Mouse (Mus musculus): ENCODE measurements around the gene Pheta2. TPM values are rescaled to one million over a fixed set of nuclear protein-coding genes. Genes with fewer than 3 reads are reported as not detected.

Pheta2 gene
- polyA plus RNA-seq, 1 experiment, result 0.02 TPM

DNA sequence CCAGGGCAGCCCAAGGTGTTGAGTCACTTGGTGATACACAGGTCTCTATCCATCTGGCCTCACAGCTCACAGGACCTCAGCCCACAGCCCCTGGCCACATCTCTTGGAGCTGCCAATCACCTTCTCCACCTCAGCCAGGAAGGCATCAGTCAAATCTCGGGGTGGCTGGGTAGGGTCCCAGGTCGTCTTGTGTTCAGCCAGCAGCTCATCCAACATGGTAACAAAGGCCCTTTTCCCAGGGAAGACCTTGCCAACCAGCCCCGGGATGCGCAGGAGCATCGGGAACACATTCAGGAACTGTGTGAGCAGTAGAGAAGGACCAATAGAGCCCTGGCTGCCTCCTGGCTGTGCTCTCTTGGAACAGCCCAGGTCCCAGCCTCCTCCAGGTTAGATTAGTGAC is 34.2 kb downstream of the Pheta2 start:
- H3K79me2 ChIP-seq (ENCODE audit: control insufficient read depth, insufficient read depth), result no peaks in the 10 kb centered on the region
- H3K27me3 ChIP-seq (ENCODE audit: control insufficient read depth, insufficient read depth, insufficient read length), result peaks cover 13% of the 10 kb centered on the region
- no peaks in the 10 kb centered on the region for H3K79me3 ChIP-seq (ENCODE audit: low read depth)
- no peak overlapping the region for H3ac ChIP-seq (ENCODE audit: control insufficient read depth, insufficient read length, low read depth)
- H3K36me3 ChIP-seq (ENCODE audit: control insufficient read depth, insufficient read depth), result no peaks in the 10 kb centered on the region
- TF ChIP-seq MYOD1 (IDR thresholded peaks at IDR 0.05; ENCODE audit: control insufficient read depth, insufficient read length, low read depth) (no peak), MAX (IDR thresholded peaks at IDR 0.05) (no peak), MYOG (IDR thresholded peaks at IDR 0.05; ENCODE audit: control insufficient read depth, extremely low read depth, insufficient read length) (no peak), USF1 (IDR thresholded peaks at IDR 0.05; ENCODE audit: low read depth) (no peak), CEBPB (IDR thresholded peaks at IDR 0.05; ENCODE audit: low read depth) (no peak), CTCF (IDR thresholded peaks at IDR 0.05; ENCODE audit: control insufficient read depth, insufficient read depth, insufficient read length) (no peak), FOSL1 (IDR thresholded peaks at IDR 0.05; ENCODE audit: insufficient read depth, low read length, poor library complexity, severe bottlenecking) (no peak)
- H3K4me3 ChIP-seq (ENCODE audit: insufficient read depth, poor library complexity, severe bottlenecking), result no peak overlapping the region

DNA sequence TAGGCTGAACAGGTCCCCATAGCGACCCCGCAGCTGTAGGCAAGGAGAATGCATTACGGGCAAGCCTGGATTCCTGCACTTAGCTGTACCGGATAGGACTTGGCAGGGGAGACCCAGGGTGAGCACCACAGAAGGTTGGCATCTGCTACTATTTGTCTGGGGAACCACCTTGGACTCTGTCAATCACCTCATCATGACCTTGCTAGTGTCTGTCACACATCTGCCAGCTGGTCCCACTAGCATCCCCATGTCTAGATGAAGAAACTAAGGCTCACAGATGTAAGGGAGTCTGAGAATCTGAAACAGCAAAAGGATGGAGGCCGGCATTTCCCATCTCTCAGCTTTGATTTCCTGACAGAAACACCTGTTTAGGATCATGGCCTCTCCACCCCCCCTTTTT is 35.7 kb downstream of the Pheta2 start:
- no peak overlapping the region for H3ac ChIP-seq (ENCODE audit: control insufficient read depth, insufficient read length, low read depth)
- peaks cover 13% of the 10 kb centered on the region for H3K27me3 ChIP-seq (ENCODE audit: control insufficient read depth, insufficient read depth, insufficient read length)
- H3K4me3 ChIP-seq (ENCODE audit: insufficient read depth, poor library complexity, severe bottlenecking), result no peak overlapping the region
- TF ChIP-seq MAX (IDR thresholded peaks at IDR 0.05) (no peak), USF1 (IDR thresholded peaks at IDR 0.05; ENCODE audit: low read depth) (no peak), CEBPB (IDR thresholded peaks at IDR 0.05; ENCODE audit: low read depth) (no peak), MYOG (IDR thresholded peaks at IDR 0.05; ENCODE audit: control insufficient read depth, extremely low read depth, insufficient read length) (no peak), FOSL1 (IDR thresholded peaks at IDR 0.05; ENCODE audit: insufficient read depth, low read length, poor library complexity, severe bottlenecking) (no peak), MYOD1 (IDR thresholded peaks at IDR 0.05; ENCODE audit: control insufficient read depth, insufficient read length, low read depth) (no peak), CTCF (IDR thresholded peaks at IDR 0.05; ENCODE audit: control insufficient read depth, insufficient read depth, insufficient read length) (no peak)
- no peaks in the 10 kb centered on the region for H3K79me3 ChIP-seq (ENCODE audit: low read depth)
- no peaks in the 10 kb centered on the region for H3K79me2 ChIP-seq (ENCODE audit: control insufficient read depth, insufficient read depth)
- H3K36me3 ChIP-seq (ENCODE audit: control insufficient read depth, insufficient read depth), result no peaks in the 10 kb centered on the region

DNA sequence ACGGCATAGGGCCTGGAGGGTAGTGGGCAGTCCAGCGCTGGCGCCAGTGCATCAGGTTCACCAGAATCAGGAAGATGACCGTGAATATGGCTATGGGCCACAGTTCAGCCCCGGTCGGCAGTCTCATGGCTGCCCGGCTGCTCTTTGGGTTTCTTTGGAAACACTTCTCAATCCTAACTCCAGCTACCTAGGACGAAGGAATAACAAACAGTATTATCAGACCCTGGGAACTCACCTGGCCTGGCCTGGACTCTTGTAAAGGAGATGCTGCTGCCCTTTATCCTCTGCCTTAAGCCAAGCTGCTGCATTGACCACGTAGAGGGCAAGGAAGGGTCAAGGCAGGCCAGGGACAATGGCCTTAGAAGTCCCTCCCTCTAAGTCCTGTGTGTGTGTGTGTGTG is 37.1 kb downstream of the Pheta2 start:
- no peaks in the 10 kb centered on the region for H3K36me3 ChIP-seq (ENCODE audit: control insufficient read depth, insufficient read depth)
- peaks cover 13% of the 10 kb centered on the region for H3K27me3 ChIP-seq (ENCODE audit: control insufficient read depth, insufficient read depth, insufficient read length)
- no peak for TF ChIP-seq CTCF (IDR thresholded peaks at IDR 0.05; ENCODE audit: control insufficient read depth, insufficient read depth, insufficient read length)
- no peak for TF ChIP-seq CEBPB (IDR thresholded peaks at IDR 0.05; ENCODE audit: low read depth)
- no peak for TF ChIP-seq MAX (IDR thresholded peaks at IDR 0.05)
- TF ChIP-seq FOSL1 (IDR thresholded peaks at IDR 0.05; ENCODE audit: insufficient read depth, low read length, poor library complexity, severe bottlenecking), result no peak
- no peak for TF ChIP-seq MYOD1 (IDR thresholded peaks at IDR 0.05; ENCODE audit: control insufficient read depth, insufficient read length, low read depth)
- no peak overlapping the region for H3ac ChIP-seq (ENCODE audit: control insufficient read depth, insufficient read length, low read depth)
- H3K79me2 ChIP-seq (ENCODE audit: control insufficient read depth, insufficient read depth), result no peaks in the 10 kb centered on the region
- H3K4me3 ChIP-seq (ENCODE audit: insufficient read depth, poor library complexity, severe bottlenecking), result no peak overlapping the region
- no peaks in the 10 kb centered on the region for H3K79me3 ChIP-seq (ENCODE audit: low read depth)

DNA sequence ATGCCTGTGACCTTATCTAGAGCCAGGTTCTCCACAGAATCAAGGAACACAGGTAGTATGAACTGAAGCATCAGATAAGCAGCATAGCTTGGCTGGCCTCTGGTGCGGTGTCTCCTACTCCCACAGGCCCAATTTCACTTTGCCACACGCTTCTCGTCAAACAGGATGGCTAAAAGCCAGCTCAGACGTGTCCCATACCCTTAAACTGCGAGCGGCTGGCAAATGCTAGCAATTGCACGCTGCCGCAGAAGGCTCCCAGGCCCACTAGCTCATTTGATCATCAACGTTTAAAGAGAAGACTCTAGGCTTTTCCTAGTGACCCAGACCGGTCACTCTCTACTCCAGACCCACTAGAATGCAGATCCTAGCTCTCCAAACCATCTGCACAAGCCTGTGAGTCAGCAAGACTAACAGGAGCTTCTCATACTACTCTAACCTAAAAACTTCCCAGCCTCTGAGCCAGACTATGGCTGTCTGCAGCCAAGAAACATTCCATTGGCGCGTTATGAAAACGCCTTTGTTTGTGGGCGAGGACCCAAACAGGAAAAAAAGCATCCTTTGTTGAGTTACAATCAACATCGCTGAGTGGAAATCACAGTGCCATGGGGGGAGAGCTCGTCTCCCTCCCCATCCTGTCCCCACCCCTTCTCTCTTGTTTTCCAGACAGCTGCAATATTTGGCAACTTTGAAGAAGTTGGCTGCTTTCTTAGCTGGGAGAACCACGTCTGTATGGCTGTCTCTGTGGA is 37.8 kb downstream of the Pheta2 start:
- Histone ChIP-seq H3K79me2 (ENCODE audit: control insufficient read depth, insufficient read depth) (no peaks in the 10 kb centered on the region), H3ac (ENCODE audit: control insufficient read depth, insufficient read length, low read depth) (no peak overlapping the region), H3K27me3 (ENCODE audit: control insufficient read depth, insufficient read depth, insufficient read length) (peaks cover 9% of the 10 kb centered on the region), H3K79me3 (ENCODE audit: low read depth) (no peaks in the 10 kb centered on the region), H3K4me3 (ENCODE audit: insufficient read depth, poor library complexity, severe bottlenecking) (no peak overlapping the region), H3K36me3 (ENCODE audit: control insufficient read depth, insufficient read depth) (no peaks in the 10 kb centered on the region)
- TF ChIP-seq MYOD1 (IDR thresholded peaks at IDR 0.05; ENCODE audit: control insufficient read depth, insufficient read length, low read depth) (no peak), CEBPB (IDR thresholded peaks at IDR 0.05; ENCODE audit: low read depth) (no peak), USF1 (IDR thresholded peaks at IDR 0.05; ENCODE audit: low read depth) (no peak), FOSL1 (IDR thresholded peaks at IDR 0.05; ENCODE audit: insufficient read depth, low read length, poor library complexity, severe bottlenecking) (no peak), MYOG (IDR thresholded peaks at IDR 0.05; ENCODE audit: control insufficient read depth, extremely low read depth, insufficient read length) (no peak), MAX (IDR thresholded peaks at IDR 0.05) (no peak), CTCF (IDR thresholded peaks at IDR 0.05; ENCODE audit: control insufficient read depth, insufficient read depth, insufficient read length) (no peak)

DNA sequence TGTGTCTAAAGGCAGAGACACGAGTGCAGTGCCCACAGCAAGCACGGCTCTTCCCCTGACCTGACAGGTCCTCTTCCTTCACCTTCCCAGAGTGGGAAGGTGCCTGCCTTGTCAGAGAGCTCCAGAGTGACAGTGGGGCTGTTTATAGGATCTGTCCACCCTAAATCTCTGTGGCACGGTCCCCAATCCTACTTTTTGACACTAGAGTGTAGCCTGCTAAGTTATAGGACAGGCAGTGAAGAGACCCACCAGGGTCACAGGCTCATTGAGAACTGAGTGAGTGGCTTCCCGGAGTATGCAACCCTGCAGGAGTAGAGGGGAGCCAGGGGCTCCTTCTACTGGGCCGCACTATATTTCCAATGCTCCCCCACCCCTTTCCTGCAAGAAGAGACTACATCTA is 39.0 kb downstream of the Pheta2 start:
- Histone ChIP-seq H3K79me3 (ENCODE audit: low read depth) (no peaks in the 10 kb centered on the region), H3K27me3 (ENCODE audit: control insufficient read depth, insufficient read depth, insufficient read length) (peaks cover under 1% of the 10 kb centered on the region), H3K36me3 (ENCODE audit: control insufficient read depth, insufficient read depth) (no peaks in the 10 kb centered on the region), H3K79me2 (ENCODE audit: control insufficient read depth, insufficient read depth) (no peaks in the 10 kb centered on the region), H3ac (ENCODE audit: control insufficient read depth, insufficient read length, low read depth) (no peak overlapping the region), H3K4me3 (ENCODE audit: insufficient read depth, poor library complexity, severe bottlenecking) (no peak overlapping the region)
- no peak for TF ChIP-seq CTCF (IDR thresholded peaks at IDR 0.05; ENCODE audit: control insufficient read depth, insufficient read depth, insufficient read length)
